Mouse (Mus musculus) liver, embryonic 14.5 days (tissue): Measurements from ENCODE around the gene Itgb3bp.

Source experiments
- CTCF ChIP-seq: IDR thresholded peaks from 2 replicates; pipeline ENCODE4 v1.5.1; 2016; ENCODE audit warnings: antibody characterized with exemption, low read depth, control low read depth
- EP300 ChIP-seq: IDR thresholded peaks from 2 replicates; pipeline ENCODE4 v1.6.1; 2016; ENCODE audit warnings: antibody characterized with exemption, low read depth

DNA sequence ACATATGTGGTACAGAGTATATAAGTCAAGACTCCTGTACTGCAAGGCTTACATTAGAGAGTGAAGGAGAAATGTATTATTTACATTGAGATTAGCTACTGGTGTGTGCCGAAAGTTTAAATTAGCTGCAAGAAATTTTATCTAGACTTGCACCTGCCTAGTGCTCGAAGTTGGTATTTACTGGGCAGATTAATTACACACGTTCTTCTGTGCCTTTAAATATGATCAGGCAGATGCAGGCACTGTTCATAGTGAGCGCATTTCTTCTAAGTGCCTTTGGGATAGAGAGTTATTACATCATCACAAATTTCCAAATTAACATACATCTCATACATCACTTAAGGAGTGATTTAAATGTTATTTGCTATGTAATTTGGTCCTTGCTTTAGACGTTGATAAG, 163.3 kb downstream of the Itgb3bp start:
- TF ChIP-seq CTCF (no peak), EP300 (no peak)
